Mouse (Mus musculus) liver, adult 2 months (tissue): ENCODE results near the gene Frat2. TPM values are rescaled to one million over a fixed set of nuclear protein-coding genes. Genes with fewer than 3 reads are reported as not detected.

Experiments
- DNase-seq: peaks from one replicate; pipeline ENCODE4 v3.0.0-alpha.2; 2011; ENCODE audit warnings: low read depth, low spot score; ENCODE audit errors: extremely low read depth
- H3K27ac ChIP-seq: fragments of 200-500 bp; replicated peaks from 2 replicates; pipeline ENCODE4 v1.5.1; 2012; ENCODE audit warnings: low read depth, mild to moderate bottlenecking, control low read depth, inconsistent platforms, low read length; ENCODE audit not compliant: insufficient read depth
- H3K27me3 ChIP-seq: fragments of 200-500 bp; 2 replicates; pipeline ENCODE4 v1.6.1; 2012; ENCODE audit warnings: mild to moderate bottlenecking, moderate library complexity, low read length, inconsistent platforms; ENCODE audit not compliant: control insufficient read depth, insufficient read depth
- H3K36me3 ChIP-seq: fragments of 200-500 bp; 2 replicates; pipeline ENCODE4 v1.6.1; 2012; ENCODE audit warnings: low read length, inconsistent platforms; ENCODE audit not compliant: control insufficient read depth, insufficient read depth
- H3K4me1 ChIP-seq: fragments of 200-500 bp; 2 replicates; pipeline ENCODE4 v1.6.1; 2011; ENCODE audit warnings: low read length; ENCODE audit not compliant: control insufficient read depth, insufficient read depth
- H3K4me3 ChIP-seq: fragments of 200-500 bp; 2 replicates; pipeline ENCODE4 v1.5.1; 2011; ENCODE audit warnings: low read depth, mild to moderate bottlenecking, control low read depth, low read length, moderate library complexity; ENCODE audit not compliant: insufficient read depth
- H3K79me2 ChIP-seq: fragments of 200-500 bp; 2 replicates; pipeline ENCODE4 v1.6.1; 2012; ENCODE audit warnings: inconsistent platforms, mild to moderate bottlenecking, low read length, moderate library complexity; ENCODE audit not compliant: control insufficient read depth, insufficient read depth
- H3K9ac ChIP-seq: fragments of 200-500 bp; 2 replicates; pipeline ENCODE4 v1.6.1; 2012; ENCODE audit warnings: low read depth, mild to moderate bottlenecking, control low read depth, inconsistent platforms, low read length
- CTCF ChIP-seq: fragments of 200-500 bp; IDR thresholded peaks from 2 replicates; pipeline ENCODE4 v1.5.1; 2011; ENCODE audit warnings: low read depth, low read length, control low read depth
- POLR2A ChIP-seq: fragments of 200-500 bp; IDR thresholded peaks from 2 replicates; pipeline ENCODE4 v1.6.1; 2011; ENCODE audit warnings: low read length, control low read depth; ENCODE audit not compliant: insufficient read depth; ENCODE audit errors: extremely low read depth
- WGBS: fragments of 180-500 bp; shearing (Covaris S2); methylation state at CpG from one replicate; pipeline ENCODE4 v1.1.7; 2018; 5-methylcytosine and 5-hydroxymethylcytosine counted together
- polyA plus RNA-seq: library from polyadenylated mRNA; depleted of rRNA; stranded (reverse); fragments of >200 nt; gene quantifications from 2 replicates; pipeline ENCODE4 v1.2.3, GENCODE M21; 2012
- total RNA-seq: library from RNA; depleted of rRNA; stranded (reverse); fragments of >200 nt; gene quantifications from 2 replicates; pipeline ENCODE4 v1.2.3, GENCODE M21; 2014

Gene Frat2
- total and polyA plus RNA-seq, 2 experiments = 1.3 to 2.2 TPM

DNA sequence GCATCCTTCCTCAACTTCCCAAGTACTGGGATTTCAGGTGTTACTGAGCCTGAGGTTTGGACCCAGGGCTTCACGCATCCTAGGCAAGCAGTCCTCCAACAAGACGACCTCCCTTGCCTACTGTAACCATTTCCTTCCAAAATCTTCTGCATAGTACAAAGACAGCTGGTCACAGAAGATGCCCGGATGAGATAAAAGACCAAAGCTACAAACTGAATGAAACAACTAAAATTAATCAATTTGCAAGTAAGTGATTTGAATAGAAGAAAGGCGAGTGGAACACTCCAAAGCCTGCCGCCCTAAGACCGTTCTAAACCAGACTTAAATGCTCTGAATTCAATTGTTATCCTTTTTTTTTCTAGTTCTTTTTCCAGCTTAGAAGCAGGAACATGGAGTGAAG lies 12.5 kb downstream of the Frat2 start:
- no peak for TF ChIP-seq POLR2A
- TF ChIP-seq CTCF = no peak
- Histone ChIP-seq H3K4me3 (no peak overlapping the region), H3K27ac (no peak overlapping the region), H3K27me3 (no peaks in the 10 kb centered on the region), H3K36me3 (no peaks in the 10 kb centered on the region), H3K9ac (no peak overlapping the region), H3K79me2 (0 out of 2 replicates have a peak, but pooled peaks cover 2% of the 10 kb centered on the region), H3K4me1 (peaks cover 20% of the 10 kb centered on the region)
- DNase-seq = no peak
- 74% methylated on average over 6 of the region's 6 CpGs for WGBS

DNA sequence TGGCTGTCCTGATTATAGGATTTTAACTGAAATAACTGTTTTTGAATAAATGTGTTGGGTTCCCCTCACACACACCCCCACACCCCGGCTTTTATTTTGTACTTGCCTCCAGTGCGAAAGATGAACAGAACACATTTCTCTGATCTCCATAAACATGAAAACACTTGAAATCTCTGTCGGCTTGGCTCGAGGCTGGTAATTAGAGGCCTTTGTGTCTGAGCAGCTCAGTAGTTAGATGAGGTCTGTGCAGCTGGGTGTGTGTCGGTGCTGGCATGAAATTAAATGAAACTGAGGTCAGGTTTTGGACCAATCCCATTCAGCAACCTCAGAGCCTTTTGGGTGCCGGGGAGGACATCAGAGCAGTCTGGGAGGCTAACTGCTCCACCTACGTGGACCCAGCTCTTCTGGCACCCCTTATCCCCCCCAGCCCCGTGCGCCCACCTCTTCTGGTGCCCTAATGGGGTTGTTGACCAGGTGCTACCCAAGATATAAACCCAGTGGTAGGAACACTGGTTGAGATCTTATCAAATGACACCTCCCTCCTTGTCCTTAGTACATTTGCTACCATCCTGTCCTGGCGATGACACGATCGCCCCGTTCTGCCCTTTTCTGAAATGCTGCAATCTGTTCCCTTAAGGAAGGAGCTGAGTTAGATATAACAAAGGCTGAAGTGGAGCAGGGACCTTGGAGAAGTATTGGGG lies 15.3 kb downstream of the Frat2 start:
- no peak for DNase-seq
- Histone ChIP-seq H3K4me3 (no peak overlapping the region), H3K9ac (no peak overlapping the region), H3K4me1 (peaks cover 18% of the 10 kb centered on the region), H3K36me3 (no peaks in the 10 kb centered on the region), H3K27me3 (no peaks in the 10 kb centered on the region), H3K79me2 (peaks cover 4% of the 10 kb centered on the region; the same call in 1 of the 2 replicates), H3K27ac (no peak overlapping the region)
- no peak for TF ChIP-seq CTCF
- 92% methylated on average over 13 of the region's 13 CpGs for WGBS

DNA sequence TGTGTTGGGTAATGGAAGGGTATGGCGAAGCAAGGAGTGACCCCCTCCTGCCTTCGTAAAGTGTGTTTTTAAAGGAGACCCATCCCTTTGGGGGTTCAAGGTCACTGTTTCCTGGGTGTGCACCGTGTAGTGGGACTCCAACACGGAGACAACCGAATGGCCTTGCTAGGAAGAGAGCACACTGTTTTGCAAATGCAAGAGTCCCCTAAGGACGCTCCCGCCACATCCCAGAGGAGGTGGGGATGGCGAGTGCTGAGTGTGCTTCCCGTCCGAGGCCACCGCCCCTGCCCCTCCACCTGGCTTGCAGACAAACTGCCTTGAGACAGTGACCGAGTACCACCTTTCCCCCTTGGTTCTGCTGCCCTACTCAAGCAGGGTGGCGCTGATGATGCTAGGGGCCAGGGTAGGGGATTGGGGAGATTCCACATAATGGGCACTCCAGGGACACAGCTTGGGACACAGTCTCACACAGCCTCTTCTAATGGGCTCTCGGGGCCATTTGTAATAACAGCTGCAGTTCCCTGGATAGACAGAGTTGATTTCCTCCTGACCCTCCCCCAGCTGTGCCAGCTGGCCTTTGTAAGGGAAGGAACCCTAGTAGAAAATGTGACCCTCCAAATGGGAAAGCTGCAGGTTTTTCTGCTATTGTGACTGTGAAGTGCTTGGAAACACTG lies 16.1 kb downstream of the Frat2 start:
- Histone ChIP-seq H3K79me2 (peaks cover 4% of the 10 kb centered on the region; the same call in 1 of the 2 replicates), H3K27ac (no peak overlapping the region), H3K27me3 (no peaks in the 10 kb centered on the region), H3K4me1 (peaks cover 12% of the 10 kb centered on the region), H3K9ac (no peak overlapping the region), H3K4me3 (no peak overlapping the region), H3K36me3 (no peaks in the 10 kb centered on the region)
- DNase-seq = no peak
- TF ChIP-seq POLR2A = no peak
- no peak for TF ChIP-seq CTCF
- WGBS = 69% methylated on average over 14 of the region's 14 CpGs

DNA sequence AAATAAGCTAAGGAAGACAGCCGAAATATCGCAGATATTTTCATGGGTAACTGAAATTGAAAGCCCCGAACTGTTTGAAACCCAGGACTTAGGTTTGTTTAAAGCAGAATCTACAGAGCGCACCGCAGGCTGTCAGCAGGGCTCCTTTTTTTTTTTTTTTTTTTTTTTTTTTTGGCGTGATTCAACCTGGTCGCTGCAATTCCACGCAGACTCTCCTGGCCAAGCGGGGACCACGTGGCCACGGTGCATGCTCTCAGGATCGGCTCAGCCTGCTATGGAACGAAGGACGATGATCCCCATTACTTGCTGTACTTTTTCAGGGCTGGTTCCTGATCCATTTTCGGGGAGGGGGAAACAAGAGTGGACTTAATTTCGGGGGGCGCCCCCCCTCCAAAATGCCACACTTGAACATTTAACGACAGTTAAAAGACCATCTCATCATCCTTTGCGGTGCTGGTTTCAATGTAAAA lies 16.8 kb downstream of the Frat2 start:
- WGBS = 3% methylated on average over 19 of the region's 19 CpGs
- H3K79me2 ChIP-seq = peaks cover 4% of the 10 kb centered on the region; the same call in 1 of the 2 replicates
- no peak for TF ChIP-seq CTCF
- no peak for TF ChIP-seq POLR2A
- no peaks in the 10 kb centered on the region for H3K27me3 ChIP-seq
- H3K27ac ChIP-seq = 0 out of 2 replicates have a peak overlapping the region, but pooled peaks have one; percentile 8
- H3K36me3 ChIP-seq = no peaks in the 10 kb centered on the region
- peak overlapping the region; percentile 59 for H3K4me3 ChIP-seq
- peaks cover 12% of the 10 kb centered on the region for H3K4me1 ChIP-seq
- DNase-seq = peak; percentile 63
- H3K9ac ChIP-seq = peak overlapping the region; percentile 68

DNA sequence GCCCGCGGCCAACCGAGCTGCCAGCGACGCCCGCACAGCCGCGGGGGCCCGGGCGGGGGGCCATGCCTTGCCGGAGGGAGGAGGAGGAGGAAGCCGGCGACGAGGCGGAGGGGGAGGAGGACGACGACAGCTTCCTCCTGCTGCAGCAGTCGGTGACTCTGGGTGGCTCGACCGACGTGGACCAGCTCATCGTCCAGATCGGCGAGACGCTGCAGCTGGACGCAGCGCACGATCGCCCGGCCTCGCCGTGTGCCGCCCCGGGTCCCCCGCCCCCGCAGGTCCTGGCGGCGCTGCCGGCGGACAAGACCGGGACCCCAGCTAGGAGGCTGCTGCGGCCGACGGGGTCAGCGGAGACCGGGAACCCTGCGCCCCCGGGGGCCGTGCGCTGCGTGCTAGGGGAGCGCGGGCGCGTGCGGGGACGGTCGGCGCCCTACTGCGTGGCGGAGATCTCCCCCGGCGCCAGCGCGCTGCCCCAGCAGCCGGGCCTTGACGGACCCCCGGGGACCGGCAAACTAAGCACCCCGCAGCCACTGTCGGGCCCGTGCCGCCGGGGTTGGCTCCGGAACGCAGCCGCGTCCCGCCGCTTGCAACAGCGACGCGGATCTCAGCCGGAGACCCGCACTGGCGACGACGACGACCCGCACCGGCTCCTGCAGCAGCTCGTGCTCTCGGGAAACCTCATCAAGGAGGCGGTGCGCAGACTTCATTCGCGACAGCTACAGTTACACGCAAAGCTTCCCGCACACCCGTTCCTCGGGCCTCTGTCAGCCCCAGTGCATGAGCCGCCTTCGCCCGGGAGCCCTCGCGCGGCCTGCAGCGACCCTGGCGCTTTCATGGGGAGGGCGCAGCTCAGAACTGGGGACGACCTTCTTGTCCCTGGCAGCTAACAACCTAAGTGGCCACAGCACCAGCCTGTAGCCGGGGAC lies 17.6 kb downstream of the Frat2 start:
- Histone ChIP-seq H3K79me2 (peaks cover 4% of the 10 kb centered on the region; the same call in 1 of the 2 replicates), H3K4me1 (peaks cover 12% of the 10 kb centered on the region), H3K27me3 (no peaks in the 10 kb centered on the region), H3K9ac (peak overlapping the region; percentile 68), H3K27ac (peak overlapping the region; percentile 93), H3K4me3 (peak overlapping the region; percentile 59), H3K36me3 (no peaks in the 10 kb centered on the region)
- under 1% methylated on average over 111 of the region's 112 CpGs for WGBS
- no peak for DNase-seq
- TF ChIP-seq POLR2A = no peak
- no peak for TF ChIP-seq CTCF
